Mouse (Mus musculus): ENCODE data around the gene Mxi1.

DNA sequence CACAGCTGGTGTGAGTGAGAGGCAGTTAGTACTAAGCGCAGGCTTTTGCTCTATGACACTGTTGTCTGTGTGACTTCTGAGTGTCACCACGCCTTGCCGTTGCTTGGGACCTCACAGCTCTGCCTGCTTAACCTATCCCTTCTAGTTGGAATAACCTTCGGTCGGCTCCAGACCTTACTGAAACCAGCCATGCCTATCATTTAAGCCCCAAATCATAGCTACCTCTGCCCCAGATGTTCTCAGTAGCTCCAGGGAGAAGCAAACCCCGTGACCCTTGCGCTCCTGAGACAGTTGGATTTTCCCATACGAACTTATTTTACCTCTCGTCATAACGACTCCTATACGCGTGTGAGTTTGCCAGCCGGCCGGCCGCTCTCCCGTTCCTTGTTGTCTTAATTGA is 33.7 kb downstream of the Mxi1 start:
- TF ChIP-seq CTCF (conservative IDR thresholded peaks at IDR 0.05; ENCODE audit: insufficient read depth, insufficient read length, low read depth, low read length) (no peak), POLR2A (IDR thresholded peaks at IDR 0.05; ENCODE audit: low read depth, low read length) (no peak)

All from kidney, adult 2 months (tissue).